Mouse (Mus musculus) CH12.LX (cell line): ENCODE data around the gene Ndufv1.

Source experiments
- CTCF ChIP-seq, 2 experiments: IDR thresholded peaks in 1 of 2; conservative IDR thresholded peaks in 1 of 2; 2 replicates each; pipeline ENCODE4 v1.5.1; 2011 to 2012; ENCODE audit warnings: low read depth in 2 of 2, low read length in 2 of 2, improper control_type of control experiment in 1 of 2, inconsistent platforms in 1 of 2, mild to moderate bottlenecking in 1 of 2, moderate library complexity in 1 of 2
- JUND ChIP-seq: conservative IDR thresholded peaks from 2 replicates; pipeline ENCODE4 v1.6.1; 2011; ENCODE audit warnings: low read depth, low read length, improper control_type of control experiment
- MEF2A ChIP-seq: IDR thresholded peaks from 2 replicates; pipeline ENCODE4 v1.6.1; 2014; ENCODE audit warnings: low read depth, mild to moderate bottlenecking, inconsistent platforms, low read length, improper control_type of control experiment, borderline replicate concordance
- POLR2A ChIP-seq: IDR thresholded peaks from 2 replicates; pipeline ENCODE4 v1.6.1; 2011; ENCODE audit warnings: low read depth, mild to moderate bottlenecking, improper control_type of control experiment, low read length
- POLR2AphosphoS2 ChIP-seq: IDR thresholded peaks from 2 replicates; pipeline ENCODE4 v1.6.1; 2011; ENCODE audit warnings: low read depth, low read length, improper control_type of control experiment

GRCm38 (mm10) chr19:4014802-4015201, 2.2 kb upstream of the Ndufv1 start:
- TF ChIP-seq CTCF (conservative IDR thresholded peaks at IDR 0.05 in 1 of 2, IDR thresholded peaks at IDR 0.05 in 1 of 2; ENCODE audit: low read depth in 2 of 2, low read length in 2 of 2) (no peak), POLR2A (no peak), POLR2AphosphoS2 (no peak), MEF2A (no peak), JUND (no peak)
